10 mouse cellular contexts compared by ENCODE assay signal in the genomic region with DNA sequence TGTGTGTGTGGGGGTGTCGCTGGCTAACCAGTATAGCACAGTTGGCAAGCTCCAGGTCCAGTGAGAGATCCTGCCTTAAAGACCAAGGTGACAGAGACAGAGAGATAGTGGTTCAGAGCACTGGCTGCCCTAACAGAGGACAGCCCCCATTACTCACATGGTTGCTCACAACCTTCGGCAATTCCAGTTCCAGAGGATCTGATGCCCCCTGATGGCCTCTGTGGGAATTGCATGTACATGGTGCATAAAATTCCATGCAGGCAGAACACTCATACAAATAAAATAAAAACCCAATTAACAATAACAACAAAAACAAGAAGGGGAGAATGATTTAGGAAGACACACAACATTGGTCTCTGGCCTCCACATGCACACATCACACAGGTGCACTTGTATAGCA. TPM values are rescaled to one million over a fixed set of nuclear protein-coding genes. Genes with fewer than 3 reads are reported as not detected.
DNase-seq lines count a peak whose midpoint lies in the region; ATAC-seq and TF ChIP-seq lines count a peak whose summit lies in the region.
"Had no signal": no experiment of that assay in that cellular context is flagged by ENCODE, and none has a peak within 500 bp of the region (broad histone marks: within the 10 kb centered on the region; RNA-seq: fewer than 3 reads in every experiment).

No protein-coding gene starts in this region.

- WGBS in intestine, postnatal 0 days, result 61% methylated on average over 2 of the region's 2 CpGs
- WGBS in intestine, embryonic 16.5 days, result 58% methylated on average over 2 of the region's 2 CpGs

- H3K27ac ChIP-seq in intestine, postnatal 0 days (ENCODE audit: low read depth, low read length), result no peak overlapping the region
- no peak overlapping the region for H3K27ac ChIP-seq in intestine, embryonic 16.5 days (ENCODE audit: low read length)

- H3K27me3 ChIP-seq in intestine, postnatal 0 days (replicated peaks; ENCODE audit: control insufficient read depth, insufficient read depth, low read length), result no peaks in the 10 kb centered on the region
- H3K27me3 ChIP-seq in intestine, embryonic 16.5 days (replicated peaks; ENCODE audit: control insufficient read depth, insufficient read depth, low read length), result no peaks in the 10 kb centered on the region

- TF ChIP-seq CTCF in intestine, postnatal 0 days (IDR thresholded peaks at IDR 0.05; ENCODE audit: low read depth), result peak; percentile 60

- no peaks in the 10 kb centered on the region for H3K9me3 ChIP-seq in intestine, postnatal 0 days (ENCODE audit: control insufficient read depth)
- no peaks in the 10 kb centered on the region for H3K9me3 ChIP-seq in intestine, embryonic 16.5 days (ENCODE audit: control insufficient read depth, low read length)

- H3K4me2 ChIP-seq in intestine, postnatal 0 days (replicated peaks; ENCODE audit: low read depth), result no peak overlapping the region
- H3K4me2 ChIP-seq in intestine, embryonic 16.5 days (ENCODE audit: low read depth, low read length), result no peak overlapping the region

- no peak overlapping the region for H3K4me3 ChIP-seq in intestine, postnatal 0 days (ENCODE audit: low read depth, low read length)
- H3K4me3 ChIP-seq in intestine, embryonic 16.5 days (ENCODE audit: low read length), result no peak overlapping the region

- no peak for ATAC-seq in intestine, postnatal 0 days
- ATAC-seq in intestine, embryonic 16.5 days, result no peak
- ATAC-seq in megakaryocyte-erythroid progenitor cell, adult 5-6 weeks (replicated peaks; ENCODE audit: low FRiP score, low TSS enrichment, poor library complexity, severe bottlenecking), result no peak; the same call in 1 of the 2 replicates
- ATAC-seq: forebrain, embryonic 16.5 days had no signal

- DNase-seq in thymus, postnatal 0 days (ENCODE audit: low spot score), result peak; percentile 8
- DNase-seq in thymus, adult 18-20 months, result no peak
- peak; percentile 54 for DNase-seq in embryo, embryonic 11 days
- no peak for DNase-seq in frontal cortex, postnatal 14 days (ENCODE audit: low spot score in 2 of 2)
- DNase-seq: cerebellum, adult 8-10 months; heart, postnatal 14 days had no signal

- H3K4me1 ChIP-seq in intestine, postnatal 0 days (replicated peaks; ENCODE audit: control insufficient read depth, insufficient read depth, low read length), result no peaks in the 10 kb centered on the region; the same call in 1 of the 2 replicates
- peaks cover 11% of the 10 kb centered on the region; the same call in 1 of the 2 replicates for H3K4me1 ChIP-seq in intestine, embryonic 16.5 days (ENCODE audit: control insufficient read depth, insufficient read depth, low read length)

- no peak overlapping the region for H3K9ac ChIP-seq in intestine, postnatal 0 days (ENCODE audit: low read depth, low read length)
- no peak overlapping the region for H3K9ac ChIP-seq in intestine, embryonic 16.5 days (ENCODE audit: low read depth, low read length)

- no peaks in the 10 kb centered on the region for H3K36me3 ChIP-seq in intestine, postnatal 0 days (ENCODE audit: control insufficient read depth, insufficient read depth)
- H3K36me3 ChIP-seq in intestine, embryonic 16.5 days (ENCODE audit: control insufficient read depth, insufficient read depth, low read length), result no peaks in the 10 kb centered on the region

RNA-seq across cellular contexts. Expression of a gene that starts 12.5 kb away (rescaled TPM):
- polyA plus RNA-seq in intestine, postnatal 0 days (2015; fragmentation: Nextera tagmentation; extraction: Ambion mirVana), result 1.3 and 1.6 TPM in 2 replicates
- 0.73 and 0.88 TPM in 2 replicates for polyA plus RNA-seq in intestine, embryonic 16.5 days (2015; fragmentation: Nextera tagmentation; extraction: Ambion mirVana)
- polyA plus RNA-seq in thymus, postnatal 0 days (2015; fragmentation: Nextera tagmentation; extraction: Ambion mirVana), result 0.12 and 0.21 TPM in 2 replicates
- total RNA-seq in megakaryocyte-erythroid progenitor cell, adult 5-6 weeks (2014; fragmentation: Nextera tagmentation), result not detected in 2 replicates
- total RNA-seq in megakaryocyte-erythroid progenitor cell, adult 5-6 weeks (2017), result not detected in 2 replicates

RNA-seq across cellular contexts. Expression of a gene that starts 16.6 kb away (rescaled TPM):
- polyA plus RNA-seq in intestine, postnatal 0 days (2015; fragmentation: Nextera tagmentation; extraction: Ambion mirVana), result 0.13 and 0.26 TPM in 2 replicates
- polyA plus RNA-seq in intestine, embryonic 16.5 days (2015; fragmentation: Nextera tagmentation; extraction: Ambion mirVana), result 0.09 TPM in 1 of 2 replicates, not detected in the other
- polyA plus RNA-seq in thymus, postnatal 0 days (2015; fragmentation: Nextera tagmentation; extraction: Ambion mirVana), result 0.12 TPM in 1 of 2 replicates, not detected in the other
- total RNA-seq in megakaryocyte-erythroid progenitor cell, adult 5-6 weeks (2014; fragmentation: Nextera tagmentation), result not detected in 2 replicates
- total RNA-seq in megakaryocyte-erythroid progenitor cell, adult 5-6 weeks (2017), result not detected in 2 replicates
- total RNA-seq: heart, postnatal 14 days had no signal
- polyA plus RNA-seq: forebrain, embryonic 16.5 days had no signal

RNA-seq across cellular contexts. Expression of a gene that starts 39.8 kb away (rescaled TPM):
- polyA plus RNA-seq in intestine, postnatal 0 days (2015; fragmentation: Nextera tagmentation; extraction: Ambion mirVana), result 0.68 and 1.3 TPM in 2 replicates
- 3.9 and 5.6 TPM in 2 replicates for polyA plus RNA-seq in intestine, embryonic 16.5 days (2015; fragmentation: Nextera tagmentation; extraction: Ambion mirVana)
- polyA plus RNA-seq in thymus, postnatal 0 days (2015; fragmentation: Nextera tagmentation; extraction: Ambion mirVana), result 0.42 and 0.44 TPM in 2 replicates
- total RNA-seq in megakaryocyte-erythroid progenitor cell, adult 5-6 weeks (2014; fragmentation: Nextera tagmentation), result not detected in 2 replicates
- total RNA-seq in megakaryocyte-erythroid progenitor cell, adult 5-6 weeks (2017), result not detected in 2 replicates
- polyA plus RNA-seq: forebrain, embryonic 16.5 days had no signal

RNA-seq across cellular contexts. Expression of a gene that starts 56.6 kb away (rescaled TPM):
- 11.4 and 13.8 TPM in 2 replicates for polyA plus RNA-seq in intestine, postnatal 0 days (2015; fragmentation: Nextera tagmentation; extraction: Ambion mirVana)
- polyA plus RNA-seq in intestine, embryonic 16.5 days (2015; fragmentation: Nextera tagmentation; extraction: Ambion mirVana), result 17.2 and 17.9 TPM in 2 replicates
- 4.9 and 6.1 TPM in 2 replicates for polyA plus RNA-seq in thymus, postnatal 0 days (2015; fragmentation: Nextera tagmentation; extraction: Ambion mirVana)
- total RNA-seq in megakaryocyte-erythroid progenitor cell, adult 5-6 weeks (2014; fragmentation: Nextera tagmentation), result not detected in 2 replicates
- total RNA-seq in megakaryocyte-erythroid progenitor cell, adult 5-6 weeks (2017), result not detected in 2 replicates

Comparison
In these comparisons a context has a peak if more than half of its experiments do, and no peak if none do; other contexts are left out.
1. DNase-seq: peak in thymus, postnatal 0 days (single experiment) and embryo, embryonic 11 days (single experiment); none in thymus, adult 18-20 months (0 of 2) and frontal cortex, postnatal 14 days (0 of 2).